Mouse (Mus musculus) C2C12 (cell line): ENCODE data around the gene BC037034.

Experiments
- CTCF ChIP-seq: IDR thresholded peaks from one replicate; pipeline ENCODE4 v1.5.1; 2011; ENCODE audit not compliant: control insufficient read depth, insufficient read depth, insufficient read length
- MYOD1 ChIP-seq: IDR thresholded peaks from one replicate; pipeline ENCODE4 v1.6.1; 2011; ENCODE audit warnings: low read depth; ENCODE audit not compliant: control insufficient read depth, insufficient read length
- USF1 ChIP-seq: IDR thresholded peaks from one replicate; pipeline ENCODE4 v1.6.1; 2011; ENCODE audit warnings: low read depth, mild to moderate bottlenecking, control low read depth, moderate library complexity

DNA sequence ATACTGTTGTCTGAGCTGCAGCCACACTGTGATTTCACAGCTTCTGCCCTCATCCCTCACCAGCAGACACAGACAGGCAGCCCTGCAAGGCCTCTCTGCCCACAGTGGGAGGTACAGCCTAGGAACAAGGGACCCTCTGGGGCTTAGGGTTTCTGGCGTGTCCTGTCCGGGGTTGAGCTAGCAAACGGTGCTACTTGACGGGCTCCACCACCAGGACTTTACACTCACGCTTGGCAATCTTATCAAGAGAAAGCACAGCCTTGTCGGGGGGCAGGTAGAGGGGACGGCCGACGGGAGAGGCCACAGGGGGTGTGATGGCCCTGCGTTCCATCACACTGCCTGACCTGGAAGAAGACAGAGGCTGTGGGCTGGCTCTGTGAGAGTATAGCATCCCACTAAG lies 3.8 kb downstream of the BC037034 start:
- TF ChIP-seq CTCF (no peak), MYOD1 (no peak), USF1 (no peak)
